Mouse (Mus musculus) neural tube, embryonic 14.5 days (tissue): ENCODE data around the gene Krtap4-13. TPM values are rescaled to one million over a fixed set of nuclear protein-coding genes. Genes with fewer than 3 reads are reported as not detected.
"Not testable (repeated sequence)": the region's sequence is repeated elsewhere in the genome, so short reads cannot be mapped to it uniquely, and the experiment has no call there.

ENCODE experiments used
- ATAC-seq: fragments of 200-750 bp; cut with Nextera tagmentation; 2 replicates; pipeline ENCODE4 v1.8.0; 2017; ENCODE audit warnings: low read depth, mild to moderate bottlenecking, moderate TSS enrichment, moderate library complexity
- H3K27ac ChIP-seq: fragments of 300-500 bp; sonication (generic); 2 replicates; pipeline ENCODE4 v1.5.1; 2014; ENCODE audit warnings: low read depth, mild to moderate bottlenecking, control low read depth, low read length, moderate library complexity, mixed read lengths
- H3K27me3 ChIP-seq: fragments of 300-500 bp; sonication (generic); 2 replicates; pipeline ENCODE4 v1.6.1; 2014; ENCODE audit warnings: low read length; ENCODE audit not compliant: control insufficient read depth, insufficient read depth
- H3K36me3 ChIP-seq: fragments of 300-500 bp; sonication (generic); 2 replicates; pipeline ENCODE4 v1.6.1; 2014; ENCODE audit warnings: low read length, mixed read lengths; ENCODE audit not compliant: control insufficient read depth, insufficient read depth
- H3K4me1 ChIP-seq: fragments of 300-500 bp; sonication (generic); 2 replicates; pipeline ENCODE4 v1.6.1; 2014; ENCODE audit warnings: low read length; ENCODE audit not compliant: control insufficient read depth, insufficient read depth
- H3K4me2 ChIP-seq: fragments of 300-500 bp; sonication (generic); 2 replicates; pipeline ENCODE4 v1.6.1; 2014; ENCODE audit warnings: mild to moderate bottlenecking, low read depth, low read length, control low read depth
- H3K4me3 ChIP-seq: fragments of 300-500 bp; sonication (generic); 2 replicates; pipeline ENCODE4 v1.5.1; 2014; ENCODE audit warnings: low read depth, low read length, control low read depth, mixed read lengths
- H3K9ac ChIP-seq: fragments of 300-500 bp; sonication (generic); replicated peaks from 2 replicates; pipeline ENCODE4 v1.6.1; 2014; ENCODE audit warnings: low read depth, mild to moderate bottlenecking, control low read depth, low read length, mixed read lengths
- H3K9me3 ChIP-seq: fragments of 300-500 bp; sonication (generic); 2 replicates; pipeline ENCODE4 v1.6.1; 2016; ENCODE audit warnings: low read length; ENCODE audit not compliant: control insufficient read depth
- WGBS: fragments of 180-500 bp; shearing (Covaris S2); extraction: QIAGEN DNeasy Blood & Tissue Kit; methylation state at CpG from one replicate; pipeline ENCODE4 v1.1.7; 2014; 5-methylcytosine and 5-hydroxymethylcytosine counted together
- polyA plus RNA-seq: library from polyadenylated mRNA; unstranded; fragments of >200 nt; fragmentation: Nextera tagmentation; extraction: Ambion mirVana; gene quantifications from 2 replicates; pipeline ENCODE4 v1.2.1, GENCODE M21; 2014

The Krtap4-13 gene
- polyA plus RNA-seq, 1 experiment from 2014 or later, result not detected

- H3K4me1 ChIP-seq, H3K9ac ChIP-seq, H3K9me3 ChIP-seq, H3K27ac ChIP-seq, H3K27me3 ChIP-seq, H3K4me2 ChIP-seq, ATAC-seq, H3K4me3 ChIP-seq, H3K36me3 ChIP-seq: not testable (repeated sequence)
- no CpG with 5 or more reads among the region's 1 CpGs for WGBS
Observed at GRCm38 (mm10) chr11:99804346-99804745, 5.3 kb downstream of the Krtap4-13 start, which contains the start of gene Gm11554. Gene Gm11554, minus strand, starts transcription at chr11:99804446.

DNA sequence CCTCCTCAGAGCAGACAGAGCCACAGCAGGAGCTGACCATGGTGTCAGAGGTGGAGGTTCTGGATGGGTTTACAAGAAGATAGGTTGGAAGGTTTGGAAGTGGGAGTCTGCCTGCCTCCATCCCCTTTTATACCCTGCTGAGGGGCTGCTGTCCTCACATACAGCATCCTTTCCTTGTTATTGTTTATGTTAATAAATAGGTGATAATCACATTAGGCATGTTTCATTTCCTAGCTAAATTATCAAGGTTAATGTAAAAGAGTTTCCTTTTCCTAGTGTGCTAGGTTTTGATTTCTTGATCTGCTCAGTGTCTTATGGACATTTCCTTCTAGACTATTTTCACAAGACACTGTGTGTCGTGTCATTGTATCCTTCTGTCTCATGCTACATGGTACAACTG, 10.9 kb downstream of the Krtap4-13 start, which contains the start of gene Gm11569:
Gm11569 (minus strand) TSS at position 101 of the 400 bp plus-strand sequence.
- H3K27me3 ChIP-seq, H3K4me1 ChIP-seq, H3K9me3 ChIP-seq, H3K4me2 ChIP-seq, H3K27ac ChIP-seq, H3K36me3 ChIP-seq, H3K9ac ChIP-seq, ATAC-seq, H3K4me3 ChIP-seq: not testable (repeated sequence)
- WGBS, result no CpG with 5 or more reads among the region's 1 CpGs

DNA sequence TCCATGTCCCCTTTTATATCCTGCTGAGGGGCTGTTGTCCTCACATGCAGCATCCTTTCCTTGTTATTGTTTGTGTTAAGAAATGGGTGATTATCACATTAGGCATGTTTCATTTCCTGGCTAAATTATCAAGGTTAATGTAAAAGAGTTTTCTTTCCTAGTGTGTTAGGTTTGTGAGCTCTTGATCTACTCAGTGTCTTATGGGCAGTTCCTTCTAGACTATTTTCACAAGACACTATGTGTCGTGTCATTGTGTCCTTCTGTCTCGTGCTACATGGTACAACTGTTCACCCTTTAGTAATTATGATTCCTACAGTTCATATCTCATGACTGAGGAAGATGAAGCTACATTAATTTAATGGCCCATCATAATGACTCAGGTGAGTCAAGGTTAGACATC, 16.3 kb downstream of the Krtap4-13 start, which contains the start of gene Gm11596:
Gm11596 (minus strand) TSS at position 101 of the 400 bp plus-strand sequence.
- Histone ChIP-seq H3K9me3 (no peaks in the 10 kb centered on the region), H3K27ac (no peak within 1 kb of the TSS), H3K27me3 (no peaks in the 10 kb centered on the region), H3K36me3 (no peaks in the 10 kb centered on the region), H3K9ac (no peak within 1 kb of the TSS), H3K4me1 (no peaks in the 10 kb centered on the region), H3K4me3 (no peak within 1 kb of the TSS), H3K4me2 (no peak within 1 kb of the TSS)
- no peak for ATAC-seq
- WGBS, result 81% methylated on average over 2 of the region's 2 CpGs

DNA sequence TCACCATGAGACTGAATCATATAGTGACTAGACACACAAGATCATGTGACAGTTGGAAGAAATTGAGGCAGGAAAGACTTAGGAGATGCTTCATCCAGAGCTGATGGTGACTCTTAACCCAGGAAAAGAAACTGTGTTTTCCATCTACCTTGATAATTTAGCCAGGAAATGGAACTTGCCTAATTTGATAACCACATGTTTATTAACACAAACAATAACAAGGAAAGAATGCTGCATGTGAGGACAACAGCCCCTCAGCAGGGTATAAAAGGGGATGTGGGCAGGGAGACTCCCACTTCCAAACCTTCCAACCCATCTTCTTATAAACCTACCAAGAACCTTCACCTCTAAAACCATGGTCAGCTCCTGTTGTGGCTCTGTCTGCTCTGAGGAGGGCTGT, 24.8 kb downstream of the Krtap4-13 start, which contains the start of gene Krtap4-9:
Krtap4-9 (plus strand) TSS at position 301 of the 400 bp plus-strand sequence.
- not testable (repeated sequence) for H3K27me3 ChIP-seq, ATAC-seq, H3K9me3 ChIP-seq, H3K9ac ChIP-seq, H3K36me3 ChIP-seq, H3K27ac ChIP-seq, H3K4me3 ChIP-seq, H3K4me1 ChIP-seq, H3K4me2 ChIP-seq

- Histone ChIP-seq H3K27ac (no peak within 1 kb of the TSS), H3K36me3 (no peaks in the 10 kb centered on the region), H3K4me3 (no peak within 1 kb of the TSS), H3K4me2 (no peak within 1 kb of the TSS), H3K9ac (no peak within 1 kb of the TSS), H3K9me3 (no peaks in the 10 kb centered on the region), H3K27me3 (no peaks in the 10 kb centered on the region), H3K4me1 (no peaks in the 10 kb centered on the region)
- ATAC-seq, result no peak
- 97% methylated on average over 2 of the region's 2 CpGs for WGBS
Observed at GRCm38 (mm10) chr11:99780604-99781003, 29.1 kb downstream of the Krtap4-13 start, which contains the start of gene Krtap4-8. Gene Krtap4-8, minus strand, starts transcription at chr11:99780704.

DNA sequence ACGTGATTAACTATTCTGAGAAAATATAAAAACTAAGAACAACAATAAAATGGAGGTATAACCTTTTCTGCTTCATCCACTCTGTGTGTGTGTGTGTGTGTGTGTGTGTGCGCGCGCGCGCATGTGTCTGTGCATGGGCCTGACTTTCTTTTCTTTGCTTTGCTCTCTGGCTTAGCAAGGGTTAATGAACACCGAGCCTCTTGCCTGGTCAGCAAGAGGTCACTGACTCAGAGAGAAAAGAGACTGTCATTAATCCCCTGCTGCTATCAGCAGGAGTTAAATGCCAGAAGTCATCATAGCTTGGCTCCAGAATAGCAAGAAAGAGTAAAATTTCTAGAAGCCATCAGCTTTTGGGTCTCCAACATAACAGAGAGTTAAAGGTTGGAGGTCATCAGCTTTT, 31.3 kb downstream of the Krtap4-13 start:
- no peaks in the 10 kb centered on the region for H3K36me3 ChIP-seq
- H3K9ac ChIP-seq, result no peak overlapping the region
- H3K4me3 ChIP-seq, result no peak overlapping the region
- no peaks in the 10 kb centered on the region for H3K4me1 ChIP-seq
- no peak overlapping the region for H3K4me2 ChIP-seq
- ATAC-seq, result no peak
- H3K27ac ChIP-seq, result no peak overlapping the region
- no peaks in the 10 kb centered on the region for H3K27me3 ChIP-seq
- 30% methylated on average over 7 of the region's 7 CpGs for WGBS
- H3K9me3 ChIP-seq, result no peaks in the 10 kb centered on the region

GRCm38 (mm10) chr11:99772813-99773212, 36.9 kb downstream of the Krtap4-13 start, which contains the start of gene Gm11595:
Gene Gm11595, minus strand, starts transcription at chr11:99772913.
- not testable (repeated sequence) for H3K36me3 ChIP-seq, H3K4me3 ChIP-seq, H3K4me2 ChIP-seq, H3K27me3 ChIP-seq, H3K4me1 ChIP-seq, H3K9ac ChIP-seq, H3K9me3 ChIP-seq, ATAC-seq, H3K27ac ChIP-seq

DNA sequence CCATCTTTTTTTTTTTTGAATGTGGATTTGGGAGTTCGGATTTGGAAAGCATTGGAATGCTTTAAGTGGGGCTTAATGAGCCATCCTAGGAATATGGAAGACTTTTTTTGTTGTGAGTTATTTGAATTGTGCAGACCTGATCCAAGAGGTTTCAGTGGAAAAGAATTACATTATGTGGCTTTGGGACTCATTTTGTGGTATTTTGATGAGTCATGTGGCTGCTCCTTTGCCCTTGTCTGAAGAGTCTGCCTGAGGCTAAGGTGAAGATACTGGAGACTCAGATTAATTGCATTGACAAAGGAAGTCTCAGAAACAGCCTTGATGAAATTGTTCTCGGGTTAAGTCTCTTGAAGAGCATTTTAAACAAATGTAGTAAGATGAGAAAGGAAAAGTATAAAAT, 41.3 kb downstream of the Krtap4-13 start:
- Histone ChIP-seq H3K4me3 (no peak overlapping the region), H3K27ac (no peak overlapping the region), H3K9ac (no peak overlapping the region), H3K36me3 (no peaks in the 10 kb centered on the region), H3K9me3 (no peaks in the 10 kb centered on the region), H3K27me3 (no peaks in the 10 kb centered on the region), H3K4me1 (no peaks in the 10 kb centered on the region), H3K4me2 (no peak overlapping the region)
- ATAC-seq, result no peak
- WGBS, result 88% methylated on average over 2 of the region's 2 CpGs
